Mouse (Mus musculus) lung, postnatal 0 days (tissue): Measurements from ENCODE around the gene Zfp771. TPM values are rescaled to one million over a fixed set of nuclear protein-coding genes. Genes with fewer than 3 reads are reported as not detected.

Source experiments
- ATAC-seq: fragments of 200-750 bp; cut with Nextera tagmentation; 2 replicates; pipeline ENCODE4 v1.8.0; 2017; ENCODE audit warnings: moderate library complexity
- DNase-seq: peaks from one replicate; pipeline ENCODE4 v3.0.0-alpha.2; 2016; ENCODE audit warnings: low spot score
- H3K27ac ChIP-seq: fragments of 300-500 bp; sonication (generic); 2 replicates; pipeline ENCODE4 v1.5.1; 2014; ENCODE audit warnings: antibody characterized with exemption, mild to moderate bottlenecking, low read length, mixed read lengths
- H3K27me3 ChIP-seq: fragments of 300-500 bp; sonication (generic); replicated peaks from 2 replicates; pipeline ENCODE4 v1.6.1; 2014; ENCODE audit warnings: low read length, mixed read lengths; ENCODE audit not compliant: insufficient read depth
- H3K36me3 ChIP-seq: fragments of 300-500 bp; sonication (generic); 2 replicates; pipeline ENCODE4 v1.6.1; 2014; ENCODE audit warnings: low read length, mixed read lengths; ENCODE audit not compliant: insufficient read depth
- H3K4me1 ChIP-seq: fragments of 300-500 bp; sonication (generic); 2 replicates; pipeline ENCODE4 v1.6.1; 2014; ENCODE audit warnings: antibody characterized with exemption, low read depth, low read length, mixed read lengths; ENCODE audit not compliant: insufficient read depth
- H3K4me2 ChIP-seq: fragments of 300-500 bp; sonication (generic); replicated peaks from 2 replicates; pipeline ENCODE4 v1.6.1; 2014; ENCODE audit warnings: low read depth, mild to moderate bottlenecking, low read length, moderate library complexity, mixed read lengths
- H3K4me3 ChIP-seq: fragments of 300-500 bp; sonication (generic); 2 replicates; pipeline ENCODE4 v1.5.1; 2014; ENCODE audit warnings: low read depth, low read length
- H3K9ac ChIP-seq: fragments of 300-500 bp; sonication (generic); replicated peaks from 2 replicates; pipeline ENCODE4 v1.6.1; 2014; ENCODE audit warnings: low read depth, mild to moderate bottlenecking
- H3K9me3 ChIP-seq: fragments of 300-500 bp; sonication (generic); 2 replicates; pipeline ENCODE4 v1.6.1; 2016; ENCODE audit warnings: low read length, mixed read lengths
- CTCF ChIP-seq: IDR thresholded peaks from 2 replicates; pipeline ENCODE4 v1.5.1; 2016; ENCODE audit warnings: antibody characterized with exemption, mild to moderate bottlenecking
- EP300 ChIP-seq: IDR thresholded peaks from 2 replicates; pipeline ENCODE4 v1.6.1; 2016; ENCODE audit warnings: antibody characterized with exemption, mild to moderate bottlenecking, control low read depth
- WGBS: fragments of 180-500 bp; shearing (Covaris S2); extraction: QIAGEN DNeasy Blood & Tissue Kit; methylation state at CpG from one replicate; pipeline ENCODE4 v1.1.7; 2014; 5-methylcytosine and 5-hydroxymethylcytosine counted together
- polyA plus RNA-seq: library from polyadenylated mRNA; unstranded; fragments of >200 nt; fragmentation: Nextera tagmentation; extraction: Ambion mirVana; gene quantifications from 2 replicates; pipeline ENCODE4 v1.2.1, GENCODE M21; 2015

Zfp771 gene
- polyA plus RNA-seq, 1 experiment from 2014 or later, result 34.9 TPM

DNA sequence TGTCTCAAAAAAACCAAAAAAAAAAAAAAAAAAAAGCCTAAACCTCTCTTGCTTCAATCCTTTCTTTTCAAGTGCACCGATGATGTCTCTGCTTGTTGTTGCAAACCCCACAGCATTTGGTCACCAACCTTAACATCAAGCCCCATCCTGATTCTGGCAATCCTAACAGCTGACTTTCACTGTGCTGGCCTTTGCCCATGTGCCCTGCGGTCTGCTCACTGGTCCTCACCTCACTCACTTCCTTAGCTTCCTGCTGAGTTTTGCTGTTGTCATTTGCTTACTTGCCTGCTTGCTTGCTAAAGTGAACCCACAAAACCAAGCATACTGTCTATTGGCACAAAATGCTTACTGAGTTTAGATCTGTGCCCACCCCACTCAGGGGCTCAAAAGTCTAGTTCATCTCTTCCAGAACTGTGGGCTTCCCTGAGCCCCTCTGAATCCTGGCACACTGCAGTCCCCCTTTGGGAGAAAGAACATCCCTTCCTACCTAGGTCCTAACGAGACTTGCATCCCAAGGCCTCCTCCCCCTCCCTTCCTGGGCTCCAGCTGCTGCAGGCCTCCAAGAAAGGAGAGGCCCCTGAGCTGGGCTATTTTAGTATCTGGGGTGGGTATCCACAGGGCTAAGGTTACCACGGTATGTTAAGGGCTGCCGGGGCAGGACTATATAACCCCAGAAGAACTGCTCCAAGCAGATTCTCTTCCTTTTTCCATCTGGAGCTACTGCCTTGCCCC, 32.9 kb upstream of the Zfp771 start:
- WGBS, result 69% methylated on average over 5 of the region's 5 CpGs
- H3K27me3 ChIP-seq, result no peaks in the 10 kb centered on the region
- no peak overlapping the region for H3K27ac ChIP-seq
- H3K9ac ChIP-seq, result no peak overlapping the region
- peaks cover 14% of the 10 kb centered on the region; the same call in 1 of the 2 replicates for H3K4me1 ChIP-seq
- DNase-seq, result no peak
- H3K36me3 ChIP-seq, result no peaks in the 10 kb centered on the region
- H3K4me2 ChIP-seq, result no peak overlapping the region
- ATAC-seq, result no peak
- no peaks in the 10 kb centered on the region for H3K9me3 ChIP-seq
- TF ChIP-seq CTCF (no peak), EP300 (no peak)
- no peak overlapping the region for H3K4me3 ChIP-seq

DNA sequence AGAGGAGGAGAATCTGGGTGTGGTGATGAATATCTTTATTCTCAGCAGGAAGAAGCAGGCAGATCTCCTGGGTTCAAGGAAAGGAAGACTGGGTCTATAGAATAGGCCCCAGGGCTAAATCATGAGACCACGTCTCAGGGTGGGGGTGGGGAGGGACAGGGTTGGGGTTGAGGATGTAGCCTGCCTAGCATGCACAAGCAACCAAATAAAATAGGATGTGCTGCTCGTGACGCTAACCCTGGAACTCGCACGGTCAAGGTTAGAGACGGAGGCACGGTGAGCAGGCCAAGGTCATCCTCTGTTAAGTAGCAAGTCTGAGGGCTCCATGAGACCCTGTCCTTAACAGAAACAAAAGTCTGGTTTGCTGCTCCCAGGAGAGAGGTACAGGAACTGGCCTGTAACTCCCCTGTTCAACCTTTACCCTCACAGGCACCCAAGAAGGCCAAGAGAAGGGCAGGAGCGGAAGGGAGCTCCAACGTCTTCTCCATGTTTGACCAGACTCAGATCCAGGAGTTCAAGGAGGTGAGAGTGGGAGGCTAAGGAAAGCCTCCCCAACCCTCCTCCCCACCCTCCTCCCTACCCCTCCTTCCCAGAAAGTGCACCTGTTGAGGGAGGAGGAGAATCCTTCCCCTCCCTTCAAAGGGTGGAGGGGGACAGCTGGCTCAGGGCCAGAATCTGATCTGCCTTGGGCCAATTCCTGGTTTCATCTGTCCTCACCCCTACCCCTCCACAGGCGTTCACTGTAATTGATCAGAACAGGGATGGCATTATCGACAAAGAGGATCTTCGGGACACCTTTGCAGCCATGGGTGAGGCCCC, 31.4 kb upstream of the Zfp771 start:
- ATAC-seq (no peak), DNase-seq (no peak)
- Histone ChIP-seq H3K9me3 (no peaks in the 10 kb centered on the region), H3K4me1 (peaks cover 4% of the 10 kb centered on the region; the same call in 1 of the 2 replicates), H3K36me3 (no peaks in the 10 kb centered on the region), H3K27ac (no peak overlapping the region), H3K9ac (no peak overlapping the region), H3K4me3 (no peak overlapping the region), H3K4me2 (no peak overlapping the region), H3K27me3 (no peaks in the 10 kb centered on the region)
- no peak for TF ChIP-seq CTCF
- no peak for TF ChIP-seq EP300
- WGBS, result 87% methylated on average over 12 of the region's 12 CpGs

DNA sequence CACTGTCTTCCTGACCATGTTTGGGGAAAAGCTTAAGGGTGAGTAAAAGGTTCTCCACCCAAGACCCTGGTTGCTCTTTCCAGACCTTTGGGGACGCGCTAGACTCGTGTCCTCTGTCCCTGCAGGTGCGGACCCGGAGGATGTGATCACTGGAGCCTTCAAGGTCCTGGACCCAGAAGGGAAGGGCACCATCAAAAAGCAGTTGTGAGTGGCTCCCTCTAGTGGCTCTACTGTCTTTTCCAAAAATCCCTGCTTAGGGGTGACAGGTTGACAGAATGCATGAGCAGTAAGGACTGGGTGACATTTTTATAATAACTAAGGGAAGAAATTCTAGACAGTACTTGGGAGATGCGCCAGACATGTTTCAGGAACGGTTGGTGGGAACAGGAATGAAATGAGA, 30.6 kb upstream of the Zfp771 start:
- Histone ChIP-seq H3K4me3 (no peak overlapping the region), H3K9ac (no peak overlapping the region)
- peak; percentile 72 for DNase-seq

DNA sequence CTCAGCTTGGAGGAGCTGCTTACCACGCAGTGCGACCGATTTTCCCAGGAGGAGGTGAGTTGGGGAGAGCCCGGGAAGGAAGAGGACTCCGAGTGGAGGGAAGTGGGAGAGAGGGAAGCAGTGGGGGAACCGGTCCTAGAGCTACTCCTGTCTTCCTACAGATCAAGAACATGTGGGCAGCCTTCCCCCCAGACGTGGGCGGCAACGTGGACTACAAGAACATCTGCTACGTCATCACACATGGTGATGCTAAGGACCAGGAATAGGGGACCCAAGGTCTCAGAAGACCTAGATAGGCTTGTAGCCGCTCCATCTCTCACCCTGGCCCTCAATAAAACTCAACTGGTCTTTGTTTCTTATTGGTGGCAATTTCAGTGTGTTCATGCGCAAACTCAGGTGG, 30.1 kb upstream of the Zfp771 start:
- Histone ChIP-seq H3K9ac (no peak overlapping the region), H3K9me3 (no peaks in the 10 kb centered on the region), H3K4me1 (peaks cover 4% of the 10 kb centered on the region; the same call in 1 of the 2 replicates), H3K4me3 (no peak overlapping the region), H3K4me2 (no peak overlapping the region), H3K27me3 (no peaks in the 10 kb centered on the region), H3K36me3 (no peaks in the 10 kb centered on the region), H3K27ac (no peak overlapping the region)
- ATAC-seq (no peak), DNase-seq (no peak)
- WGBS, result 62% methylated on average over 12 of the region's 12 CpGs
- TF ChIP-seq EP300, result no peak
- TF ChIP-seq CTCF, result no peak

More for the DNA sequence above, 30.6 kb upstream of the Zfp771 start:
- 35% methylated on average over 7 of the region's 7 CpGs for WGBS
- no peak for ATAC-seq
- Histone ChIP-seq H3K27me3 (no peaks in the 10 kb centered on the region), H3K9me3 (no peaks in the 10 kb centered on the region), H3K27ac (no peak overlapping the region), H3K36me3 (no peaks in the 10 kb centered on the region), H3K4me2 (no peak overlapping the region), H3K4me1 (peaks cover 4% of the 10 kb centered on the region; the same call in 1 of the 2 replicates)
- TF ChIP-seq EP300 (no peak), CTCF (peak; percentile 74)

DNA sequence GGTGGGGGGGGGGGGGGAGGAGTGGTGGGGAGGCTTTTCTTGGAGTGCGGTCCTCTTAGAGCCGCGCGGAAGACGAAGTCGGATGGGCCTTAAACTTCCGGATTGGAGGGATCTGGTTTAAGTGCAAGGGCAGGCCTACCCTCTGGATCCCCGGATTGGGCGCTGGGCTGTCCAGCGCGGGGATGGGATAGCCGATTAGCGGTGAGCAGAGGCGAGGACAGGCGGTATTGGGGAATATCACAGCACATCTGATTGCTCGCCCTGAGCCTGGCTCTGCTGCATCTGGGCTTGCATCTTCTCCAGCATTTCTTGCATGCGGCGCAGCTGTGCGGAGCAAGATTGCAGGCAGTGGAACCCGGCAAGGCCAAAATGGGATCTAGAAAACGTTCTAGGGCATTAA, 29.6 kb upstream of the Zfp771 start:
- Histone ChIP-seq H3K9me3 (no peaks in the 10 kb centered on the region), H3K27me3 (no peaks in the 10 kb centered on the region), H3K9ac (no peak overlapping the region), H3K4me3 (peak overlapping the region; percentile 28; the same call in 1 of the 2 replicates), H3K36me3 (no peaks in the 10 kb centered on the region), H3K4me1 (peaks cover 4% of the 10 kb centered on the region; the same call in 1 of the 2 replicates), H3K4me2 (peak overlapping the region; percentile 59), H3K27ac (no peak overlapping the region)
- DNase-seq, result no peak
- TF ChIP-seq CTCF, result no peak
- TF ChIP-seq EP300, result no peak
- 57% methylated on average over 17 of the region's 21 CpGs for WGBS
- ATAC-seq, result no peak
